Mouse (Mus musculus) liver, postnatal 0 days (tissue): ENCODE data around the gene Ttf1. TPM values are rescaled to one million over a fixed set of nuclear protein-coding genes. Genes with fewer than 3 reads are reported as not detected.
"Not testable (repeated sequence)": the region's sequence is repeated elsewhere in the genome, so short reads cannot be mapped to it uniquely, and the experiment has no call there.

Experiments used
- ATAC-seq: fragments of 200-750 bp; cut with Nextera tagmentation; 2 replicates; pipeline ENCODE4 v1.8.0; 2017; ENCODE audit warnings: mild to moderate bottlenecking, moderate library complexity
- DNase-seq: peaks from one replicate; pipeline ENCODE4 v3.0.0-alpha.2; 2016
- H3K27ac ChIP-seq: fragments of 300-500 bp; sonication (generic); 2 replicates; pipeline ENCODE4 v1.5.1; 2014; ENCODE audit warnings: antibody characterized with exemption, moderate library complexity, mild to moderate bottlenecking, low read depth
- H3K27me3 ChIP-seq: fragments of 300-500 bp; sonication (generic); 2 replicates; pipeline ENCODE4 v1.6.1; 2014; ENCODE audit warnings: low read length, control low read depth, mixed read lengths; ENCODE audit not compliant: insufficient read depth
- H3K36me3 ChIP-seq: fragments of 300-500 bp; sonication (generic); replicated peaks from 2 replicates; pipeline ENCODE4 v1.6.1; 2014; ENCODE audit warnings: mild to moderate bottlenecking, control low read depth, low read length, moderate library complexity, mixed read lengths; ENCODE audit not compliant: insufficient read depth
- H3K4me1 ChIP-seq: fragments of 300-500 bp; sonication (generic); 2 replicates; pipeline ENCODE4 v1.6.1; 2014; ENCODE audit warnings: antibody characterized with exemption, mild to moderate bottlenecking, control low read depth; ENCODE audit not compliant: insufficient read depth
- H3K4me2 ChIP-seq: fragments of 300-500 bp; sonication (generic); 2 replicates; pipeline ENCODE4 v1.6.1; 2014; ENCODE audit warnings: low read depth, mild to moderate bottlenecking, low read length, moderate library complexity, mixed read lengths
- H3K4me3 ChIP-seq: fragments of 300-500 bp; sonication (generic); 2 replicates; pipeline ENCODE4 v1.5.1; 2014; ENCODE audit warnings: low read depth, low read length
- H3K9ac ChIP-seq: fragments of 300-500 bp; sonication (generic); replicated peaks from 2 replicates; pipeline ENCODE4 v1.6.1; 2014; ENCODE audit warnings: mild to moderate bottlenecking, moderate library complexity
- H3K9me3 ChIP-seq: fragments of 300-500 bp; sonication (generic); 2 replicates; pipeline ENCODE4 v1.6.1; 2016; ENCODE audit warnings: mild to moderate bottlenecking, control low read depth, low read length, mixed read lengths
- CTCF ChIP-seq: sonication (generic); IDR thresholded peaks from 2 replicates; pipeline ENCODE4 v1.5.1; 2016; ENCODE audit warnings: antibody characterized with exemption, low read depth
- EP300 ChIP-seq: IDR thresholded peaks from 2 replicates; pipeline ENCODE4 v1.6.1; 2016; ENCODE audit warnings: antibody characterized with exemption, low read depth, mild to moderate bottlenecking
- whole genome bisulfite sequencing: fragments of 180-500 bp; shearing (Covaris S2); extraction: QIAGEN DNeasy Blood & Tissue Kit; methylation state at CpG from one replicate; pipeline ENCODE4 v1.1.7; 2014; ENCODE audit not compliant: insufficient replicate concordance; 5-methylcytosine and 5-hydroxymethylcytosine counted together
- polyA plus RNA-seq: library from polyadenylated mRNA; unstranded; fragments of >200 nt; fragmentation: Nextera tagmentation; extraction: Ambion mirVana; gene quantifications from 2 replicates; pipeline ENCODE4 v1.2.1, GENCODE M21; 2015

Ttf1 gene
- polyA plus RNA-seq, 1 experiment from 2014 or later = 3.0 TPM

DNA sequence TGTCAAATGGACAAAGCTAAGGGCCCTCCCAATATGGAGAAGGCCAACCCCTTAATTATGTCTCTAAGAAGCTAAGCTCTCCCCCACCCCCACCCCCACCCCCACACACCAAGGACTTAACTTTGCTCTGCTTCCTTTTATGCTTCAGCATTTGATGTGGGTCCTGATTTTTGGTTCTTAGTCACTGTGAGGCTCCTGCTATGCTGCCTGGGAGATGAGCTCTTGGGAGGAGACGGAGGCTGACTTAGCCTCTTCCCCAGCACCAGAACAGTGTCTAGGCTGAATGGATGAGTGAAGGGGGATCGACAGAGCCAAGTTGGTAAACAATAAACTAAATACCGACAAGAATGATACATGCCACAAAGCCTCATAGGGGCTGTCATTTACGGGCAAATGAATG is 36.7 kb downstream of the Ttf1 start:
- 71% methylated on average over 4 of the region's 4 CpGs for WGBS
- no peaks in the 10 kb centered on the region for H3K36me3 ChIP-seq
- no peaks in the 10 kb centered on the region for H3K9me3 ChIP-seq
- no peaks in the 10 kb centered on the region for H3K27me3 ChIP-seq
- H3K27ac ChIP-seq = no peak overlapping the region
- no peak overlapping the region for H3K4me2 ChIP-seq
- ATAC-seq = no peak
- DNase-seq = no peak
- H3K4me3 ChIP-seq = no peak overlapping the region
- no peaks in the 10 kb centered on the region for H3K4me1 ChIP-seq
- TF ChIP-seq EP300 (no peak), CTCF (no peak)
- no peak overlapping the region for H3K9ac ChIP-seq

DNA sequence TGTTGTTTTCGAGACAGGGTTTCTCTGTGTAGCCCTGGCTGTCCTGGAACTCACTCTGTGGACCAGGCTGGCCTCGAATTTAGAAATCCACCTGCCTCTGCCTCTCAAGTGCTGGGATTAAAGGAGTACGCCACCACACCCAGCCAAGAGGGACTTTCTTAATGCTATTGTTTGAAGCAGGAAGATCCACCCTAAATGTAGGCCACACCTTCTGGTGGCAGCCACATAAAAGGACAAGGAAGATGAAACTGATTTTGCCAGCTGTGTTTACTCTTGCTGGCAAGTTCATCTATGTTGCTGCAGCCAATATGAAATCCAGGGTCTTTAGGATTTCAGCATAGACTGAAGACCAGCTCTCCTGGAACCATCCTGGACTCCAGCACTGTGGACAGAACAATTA is 37.4 kb downstream of the Ttf1 start:
- H3K36me3 ChIP-seq = no peaks in the 10 kb centered on the region
- ATAC-seq (no peak), DNase-seq (no peak)
- TF ChIP-seq CTCF (no peak), EP300 (no peak)
- no peaks in the 10 kb centered on the region for H3K4me1 ChIP-seq
- no peak overlapping the region for H3K4me2 ChIP-seq
- no peak overlapping the region for H3K4me3 ChIP-seq
- H3K27ac ChIP-seq = no peak overlapping the region
- 73% methylated on average over 3 of the region's 3 CpGs for WGBS
- no peaks in the 10 kb centered on the region for H3K27me3 ChIP-seq
- H3K9ac ChIP-seq = no peak overlapping the region
- H3K9me3 ChIP-seq = no peaks in the 10 kb centered on the region

DNA sequence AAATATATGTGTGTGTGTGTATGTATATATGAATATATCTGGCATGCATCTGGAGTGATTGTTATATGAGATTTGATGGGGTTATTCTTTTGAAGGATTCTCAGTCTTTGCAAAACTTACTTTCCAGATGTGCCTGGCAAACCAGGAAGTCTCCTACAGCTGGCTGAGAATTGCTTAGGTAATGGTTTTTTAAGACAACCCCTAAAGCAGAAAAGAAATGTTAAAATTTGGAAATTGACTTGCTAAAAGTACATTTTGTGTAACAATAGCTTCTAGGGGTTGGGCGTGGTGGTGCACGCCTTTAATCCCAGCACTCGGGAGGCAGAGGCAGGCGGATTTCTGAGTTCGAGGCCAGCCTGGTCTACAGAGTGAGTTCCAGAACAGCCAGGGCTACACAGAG is 37.9 kb downstream of the Ttf1 start:
- not testable (repeated sequence) for H3K27me3 ChIP-seq, ATAC-seq, H3K4me1 ChIP-seq, H3K9ac ChIP-seq, H3K4me3 ChIP-seq, H3K9me3 ChIP-seq, H3K27ac ChIP-seq, H3K4me2 ChIP-seq, H3K36me3 ChIP-seq, DNase-seq
- WGBS = 77% methylated on average over 4 of the region's 5 CpGs

DNA sequence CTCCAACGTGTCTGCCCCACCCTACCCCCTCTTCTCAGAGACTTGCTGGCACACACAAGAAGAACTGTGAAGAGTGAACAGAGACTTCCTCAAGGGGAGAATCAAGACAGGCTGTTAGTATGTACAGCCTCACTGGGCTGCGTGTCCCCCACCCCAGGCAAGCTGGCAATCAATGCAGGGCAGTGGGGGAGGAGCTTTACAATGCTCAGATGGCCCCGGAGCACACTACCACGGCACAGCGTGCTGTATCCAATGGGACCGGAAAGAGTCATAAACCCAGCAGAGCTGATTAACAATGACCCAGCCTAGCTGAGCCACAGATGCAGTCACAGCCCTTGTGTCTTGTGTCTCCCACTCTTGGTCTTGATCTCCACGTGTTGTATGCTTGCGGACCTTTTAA is 38.7 kb downstream of the Ttf1 start:
- TF ChIP-seq CTCF (no peak), EP300 (no peak)
- ATAC-seq (no peak), DNase-seq (no peak)
- Histone ChIP-seq H3K4me3 (no peak overlapping the region), H3K4me1 (no peaks in the 10 kb centered on the region), H3K27me3 (no peaks in the 10 kb centered on the region), H3K4me2 (no peak overlapping the region), H3K9me3 (no peaks in the 10 kb centered on the region), H3K27ac (no peak overlapping the region), H3K36me3 (no peaks in the 10 kb centered on the region), H3K9ac (no peak overlapping the region)
- 65% methylated on average over 8 of the region's 8 CpGs for WGBS

DNA sequence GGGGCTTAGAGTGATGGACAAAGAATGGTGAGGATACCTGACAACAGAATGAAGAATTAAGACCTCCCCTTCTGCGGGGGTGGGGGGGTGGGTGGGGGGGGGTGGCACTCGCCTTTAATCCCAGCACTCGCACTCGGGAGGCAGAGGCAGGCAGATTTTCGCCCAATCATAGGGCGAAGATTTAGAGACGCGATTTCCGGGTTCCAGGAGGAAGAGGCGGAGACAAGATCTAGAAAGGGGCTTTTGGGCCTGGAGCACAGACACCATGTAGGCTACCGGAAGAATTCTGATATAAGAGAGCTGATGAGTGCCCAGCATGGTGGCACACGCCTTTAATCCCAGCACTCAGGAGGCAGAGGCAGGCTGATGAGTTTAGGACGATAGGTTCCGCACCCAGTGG is 39.6 kb downstream of the Ttf1 start:
- Histone ChIP-seq H3K9me3 (no peaks in the 10 kb centered on the region), H3K4me3 (no peak overlapping the region), H3K27ac (no peak overlapping the region), H3K36me3 (no peaks in the 10 kb centered on the region), H3K4me1 (no peaks in the 10 kb centered on the region), H3K27me3 (no peaks in the 10 kb centered on the region), H3K4me2 (no peak overlapping the region), H3K9ac (no peak overlapping the region)
- DNase-seq (no peak), ATAC-seq (no peak)
- no peak for TF ChIP-seq EP300
- no peak for TF ChIP-seq CTCF
- 84% methylated on average over 14 of the region's 14 CpGs for WGBS

DNA sequence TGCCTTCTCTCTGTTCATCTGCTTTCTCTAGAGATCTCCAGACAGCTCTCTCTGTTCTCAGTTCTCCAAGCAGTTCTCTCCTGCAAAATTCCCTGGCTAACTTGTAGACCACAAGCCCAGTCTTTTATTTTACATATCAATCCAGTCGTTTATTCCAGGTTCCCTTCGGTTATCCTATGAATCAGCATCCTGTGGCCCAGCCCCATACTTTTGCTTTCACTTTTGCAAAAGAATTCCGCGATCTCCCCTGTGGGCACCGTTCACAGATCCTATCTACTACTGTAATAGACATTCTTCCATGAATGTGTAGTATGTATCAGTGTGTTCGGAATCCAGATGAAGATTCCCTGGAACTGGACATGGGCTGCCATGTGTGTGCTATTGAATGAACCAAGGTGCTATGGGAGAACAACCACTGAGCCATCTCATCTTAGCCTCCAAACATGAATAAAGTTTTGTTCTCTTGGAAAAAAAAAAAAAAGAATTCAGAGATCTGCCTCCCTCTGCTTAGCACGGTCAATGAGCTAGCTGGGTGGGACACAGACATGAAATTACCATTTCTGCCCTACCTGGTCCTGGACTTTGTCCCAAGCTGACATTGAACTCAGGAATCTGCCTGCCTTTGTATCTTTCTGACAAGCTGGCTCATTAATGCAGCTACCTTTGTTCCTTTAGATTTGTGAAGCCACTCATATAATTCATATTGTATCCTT is 40.9 kb downstream of the Ttf1 start:
- peak overlapping the region; percentile 44; the same call in 1 of the 2 replicates for H3K9ac ChIP-seq
- DNase-seq = no peak
- TF ChIP-seq EP300 (no peak), CTCF (no peak)
- no peaks in the 10 kb centered on the region for H3K9me3 ChIP-seq
- peak overlapping the region; percentile 27 for H3K4me3 ChIP-seq
- no peaks in the 10 kb centered on the region for H3K4me1 ChIP-seq
- H3K27me3 ChIP-seq = no peaks in the 10 kb centered on the region
- no peak for ATAC-seq
- H3K4me2 ChIP-seq = peak overlapping the region; percentile 65
- WGBS = 49% methylated on average over 7 of the region's 7 CpGs
- H3K36me3 ChIP-seq = no peaks in the 10 kb centered on the region
- no peak overlapping the region for H3K27ac ChIP-seq

DNA sequence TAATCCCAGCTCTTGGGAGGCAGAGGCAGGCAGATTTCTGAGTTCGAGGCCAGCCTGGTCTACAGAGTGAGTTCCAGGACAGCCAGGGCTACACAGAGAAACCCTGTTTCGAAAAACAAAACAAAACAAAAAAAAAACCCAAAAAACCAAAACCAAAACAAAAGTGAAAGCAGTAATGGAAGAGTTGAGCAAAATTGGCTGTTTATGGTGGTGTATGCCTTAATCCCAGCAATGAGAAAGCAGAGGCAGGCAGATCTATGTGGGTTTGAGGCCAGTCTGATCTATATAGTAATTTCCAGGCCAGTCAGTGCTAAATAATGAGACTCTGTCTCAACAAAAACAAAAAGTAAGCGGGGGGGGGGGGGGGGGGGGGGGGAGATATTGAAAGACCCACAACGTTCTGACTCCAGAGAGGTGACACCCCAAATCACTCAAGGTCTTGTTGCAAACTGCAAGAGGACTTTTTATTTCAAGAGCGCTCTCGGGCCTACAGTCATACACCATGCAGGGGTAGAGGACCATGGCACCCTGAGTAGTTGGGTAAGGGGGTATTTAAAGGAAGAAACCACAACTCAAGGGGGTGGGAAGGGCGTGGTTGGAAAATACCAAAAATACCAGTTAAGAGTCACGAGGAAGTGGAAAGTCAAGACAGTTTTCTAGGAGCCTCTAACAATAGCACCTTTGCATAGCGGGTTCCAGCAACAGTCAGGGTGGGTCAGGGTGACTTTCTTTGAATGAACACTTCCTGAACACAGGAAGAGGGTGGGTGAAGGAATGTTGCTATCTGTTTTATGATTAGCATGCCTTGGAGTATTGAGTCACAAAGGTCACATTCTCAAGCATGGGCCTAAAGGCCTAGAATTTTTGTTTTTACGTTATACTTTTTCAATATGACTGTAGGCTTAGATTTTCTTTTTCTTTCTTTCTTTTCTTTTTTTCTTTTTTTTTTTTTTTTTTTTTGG is 42.6 kb downstream of the Ttf1 start:
- WGBS = 72% methylated on average over 9 of the region's 10 CpGs
- not testable (repeated sequence) for H3K4me2 ChIP-seq, ATAC-seq, DNase-seq, H3K4me3 ChIP-seq, H3K36me3 ChIP-seq, H3K27ac ChIP-seq, H3K27me3 ChIP-seq, H3K9me3 ChIP-seq, H3K4me1 ChIP-seq, H3K9ac ChIP-seq
